Mouse (Mus musculus): ENCODE results near the gene Pter. TPM values are rescaled to one million over a fixed set of nuclear protein-coding genes. Genes with fewer than 3 reads are reported as not detected.
A peak's percentile ranks its signal among the peaks of the same experiment; 100 is the strongest.

Pter gene
- polyA plus RNA-seq, 1 experiment from 2014 or later = 39.1 TPM

DNA sequence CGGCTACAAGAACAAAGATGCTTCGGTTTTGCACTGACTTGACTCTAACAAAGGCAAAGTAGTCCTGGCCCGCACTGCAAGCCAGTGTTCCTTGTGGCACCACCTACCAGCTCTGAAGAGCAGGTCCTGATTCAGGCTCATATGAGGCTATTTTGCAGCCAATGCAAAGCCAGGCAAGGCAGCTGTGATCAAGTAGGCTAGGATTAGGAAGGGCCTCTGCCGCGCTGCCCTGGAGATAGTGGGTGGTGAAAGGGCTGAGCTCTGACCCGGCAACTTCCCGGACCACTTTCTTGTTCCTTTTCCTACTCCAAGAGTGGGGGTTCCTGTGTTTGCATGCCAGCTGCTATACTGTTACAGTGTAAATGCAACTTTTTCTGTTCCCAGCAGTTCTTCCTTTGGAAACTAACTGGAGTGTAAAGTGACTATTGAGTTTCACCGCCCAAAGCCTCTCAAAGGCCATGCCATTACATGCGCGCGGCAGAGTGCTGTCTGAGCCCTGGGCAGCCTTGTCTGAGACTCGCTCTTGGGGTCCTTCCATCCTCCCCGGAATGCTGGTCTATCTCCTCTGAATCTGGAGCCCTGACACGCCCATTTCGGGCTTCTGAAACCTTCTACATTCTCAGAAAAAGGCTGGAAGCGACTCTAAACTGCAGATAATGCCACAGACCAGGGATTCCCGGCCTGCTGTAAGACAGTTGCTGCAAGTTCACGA lies 85.6 kb downstream of the Pter start:
- Histone ChIP-seq H3K27me3 (peaks cover 59% of the 10 kb centered on the region), H3K4me2 (peak overlapping the region; percentile 72), H3K36me3 (replicated peaks) (no peaks in the 10 kb centered on the region), H3K9me3 (replicated peaks) (no peaks in the 10 kb centered on the region), H3K9ac (no peak overlapping the region), H3K4me1 (replicated peaks) (peaks cover 15% of the 10 kb centered on the region; the same call in 1 of the 2 replicates), H3K4me3 (replicated peaks) (peak overlapping the region; percentile 50), H3K27ac (replicated peaks) (no peak overlapping the region)
- no peak for ATAC-seq (ENCODE audit: insufficient read depth)
- WGBS (ENCODE audit: insufficient replicate concordance) = 13% methylated on average over 18 of the region's 18 CpGs

DNA sequence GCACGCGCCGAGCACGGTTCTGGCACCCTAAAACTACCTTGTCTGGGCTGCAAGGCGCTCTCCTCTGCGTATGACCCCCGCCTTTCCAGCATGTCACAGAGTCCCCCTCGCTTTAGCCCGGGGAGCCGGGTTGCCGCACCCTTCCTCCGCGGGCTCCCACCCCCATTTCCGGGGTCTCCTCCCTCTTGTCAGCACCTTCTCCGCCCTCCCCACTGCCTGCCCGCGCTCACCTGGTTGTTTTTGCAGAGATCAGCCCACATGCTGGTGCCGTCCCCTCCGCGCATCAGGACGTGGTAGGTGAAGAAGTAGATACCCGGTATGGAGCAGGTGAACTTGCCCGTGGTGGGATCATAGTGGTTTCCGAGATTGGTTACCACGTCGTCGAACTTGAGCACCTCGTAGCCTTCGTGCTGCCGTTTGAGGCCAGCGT lies 86.2 kb downstream of the Pter start:
- Histone ChIP-seq H3K4me3 (replicated peaks) (peak overlapping the region; percentile 50), H3K4me1 (replicated peaks) (peaks cover 15% of the 10 kb centered on the region; the same call in 1 of the 2 replicates), H3K27ac (replicated peaks) (no peak overlapping the region), H3K27me3 (peaks cover 59% of the 10 kb centered on the region), H3K36me3 (replicated peaks) (no peaks in the 10 kb centered on the region), H3K4me2 (peak overlapping the region; percentile 72), H3K9me3 (replicated peaks) (no peaks in the 10 kb centered on the region), H3K9ac (no peak overlapping the region)
- ATAC-seq (ENCODE audit: insufficient read depth) = peak; percentile 25; the same call in 1 of the 2 replicates
- WGBS (ENCODE audit: insufficient replicate concordance) = 4% methylated on average over 31 of the region's 31 CpGs

DNA sequence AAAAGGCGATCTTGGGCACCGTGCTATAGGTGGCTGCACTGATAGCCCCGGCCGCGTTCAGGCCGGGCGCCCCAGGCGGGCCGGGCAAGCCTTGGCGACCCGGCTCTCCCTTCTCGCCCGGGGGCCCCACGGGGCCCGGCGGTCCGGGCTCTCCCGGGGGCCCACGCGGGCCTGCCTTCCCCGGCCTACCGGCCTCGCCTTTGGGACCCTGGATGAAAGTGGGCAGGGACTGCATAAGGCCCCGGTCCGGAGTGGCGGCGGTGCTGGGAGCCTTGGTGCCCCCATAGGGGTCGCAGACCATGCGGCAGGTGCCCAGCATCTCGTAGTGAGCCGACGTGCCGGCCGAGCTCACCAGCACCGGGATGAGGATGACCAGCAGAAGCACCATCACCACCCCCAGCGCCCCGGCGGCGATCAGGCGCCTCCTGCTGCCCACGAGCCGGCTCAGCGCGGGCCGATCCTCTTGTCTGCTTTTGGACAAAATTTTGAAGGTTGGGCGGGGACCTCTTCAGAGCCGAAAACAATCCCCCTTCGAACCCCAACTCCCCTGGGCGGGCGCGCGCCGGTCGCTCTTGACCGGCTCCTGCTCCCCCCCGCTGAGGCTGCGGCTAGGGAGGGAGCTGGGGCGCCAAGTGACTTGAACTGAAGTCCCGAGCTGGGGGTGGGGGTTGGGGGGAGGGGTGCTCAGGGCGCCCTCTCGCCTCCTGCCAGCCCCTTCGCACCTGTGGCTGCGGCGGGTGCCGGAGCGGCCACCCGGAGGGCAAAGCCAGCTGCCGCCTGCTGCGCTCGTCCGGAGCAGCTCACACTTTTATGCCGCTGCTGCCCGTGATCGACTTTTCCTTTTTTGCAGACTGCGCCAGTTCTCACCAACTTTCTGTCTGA lies 86.9 kb downstream of the Pter start:
- no peaks in the 10 kb centered on the region for H3K36me3 ChIP-seq (replicated peaks)
- ATAC-seq (ENCODE audit: insufficient read depth) = no peak
- H3K4me2 ChIP-seq = peak overlapping the region; percentile 72
- no peaks in the 10 kb centered on the region for H3K9me3 ChIP-seq (replicated peaks)
- WGBS (ENCODE audit: insufficient replicate concordance) = under 1% methylated on average over 75 of the region's 75 CpGs
- peak overlapping the region; percentile 50 for H3K4me3 ChIP-seq (replicated peaks)
- H3K27ac ChIP-seq (replicated peaks) = no peak overlapping the region
- peaks cover 15% of the 10 kb centered on the region; the same call in 1 of the 2 replicates for H3K4me1 ChIP-seq (replicated peaks)
- peaks cover 59% of the 10 kb centered on the region for H3K27me3 ChIP-seq
- no peak overlapping the region for H3K9ac ChIP-seq

- H3K4me2 ChIP-seq = peak within 1 kb of the TSS; percentile 72
- peaks cover 15% of the 10 kb centered on the region; the same call in 1 of the 2 replicates for H3K4me1 ChIP-seq (replicated peaks)
- whole genome bisulfite sequencing (ENCODE audit: insufficient replicate concordance) = 3% methylated on average over 19 of the region's 19 CpGs
- H3K4me3 ChIP-seq (replicated peaks) = peak within 1 kb of the TSS; percentile 50
- ATAC-seq (ENCODE audit: insufficient read depth) = no peak
- H3K9ac ChIP-seq = no peak within 1 kb of the TSS
- H3K27me3 ChIP-seq = peaks cover 59% of the 10 kb centered on the region
- no peaks in the 10 kb centered on the region for H3K36me3 ChIP-seq (replicated peaks)
- H3K9me3 ChIP-seq (replicated peaks) = no peaks in the 10 kb centered on the region
- H3K27ac ChIP-seq (replicated peaks) = no peak within 1 kb of the TSS
These were observed 87.6 kb downstream of the Pter start, which contains the start of gene C1ql3 for GRCm38 (mm10) chr2:13011472-13011871. TSS of gene C1ql3 (minus strand) at chr2:13011806.

DNA sequence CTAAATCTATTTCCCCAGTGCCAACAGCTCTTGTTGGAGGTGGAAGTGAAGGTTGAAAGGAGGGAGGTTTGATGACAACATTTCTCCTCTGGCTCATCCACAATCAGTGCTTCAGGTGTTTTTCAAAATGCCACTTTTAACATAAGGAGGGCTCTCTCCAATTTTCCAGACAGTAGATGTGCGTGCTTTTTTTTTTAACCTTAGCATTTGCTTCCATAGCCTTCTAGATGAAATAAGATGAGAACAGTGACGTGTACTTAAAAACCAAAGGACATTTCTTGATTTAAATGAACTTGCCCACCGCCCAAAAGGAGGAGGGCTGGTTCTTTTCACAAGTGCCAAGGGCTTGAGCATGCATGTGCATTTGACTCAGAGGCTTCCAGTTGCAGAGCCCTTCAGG lies 88.1 kb downstream of the Pter start:
- Histone ChIP-seq H3K27me3 (peaks cover 59% of the 10 kb centered on the region), H3K4me1 (replicated peaks) (peaks cover 15% of the 10 kb centered on the region; the same call in 1 of the 2 replicates), H3K9ac (no peak overlapping the region), H3K36me3 (replicated peaks) (no peaks in the 10 kb centered on the region), H3K9me3 (replicated peaks) (no peaks in the 10 kb centered on the region), H3K4me2 (no peak overlapping the region), H3K27ac (replicated peaks) (no peak overlapping the region), H3K4me3 (replicated peaks) (no peak overlapping the region)
- no peak for ATAC-seq (ENCODE audit: insufficient read depth)
- whole genome bisulfite sequencing (ENCODE audit: insufficient replicate concordance) = 22% methylated on average over 3 of the region's 3 CpGs

- no peak overlapping the region for H3K9ac ChIP-seq
- no peak for ATAC-seq (ENCODE audit: insufficient read depth)
- WGBS (ENCODE audit: insufficient replicate concordance) = 38% methylated on average over 5 of the region's 5 CpGs
- H3K4me3 ChIP-seq (replicated peaks) = no peak overlapping the region
- no peaks in the 10 kb centered on the region for H3K4me1 ChIP-seq (replicated peaks)
- H3K27ac ChIP-seq (replicated peaks) = no peak overlapping the region
- H3K9me3 ChIP-seq (replicated peaks) = no peaks in the 10 kb centered on the region
- no peak overlapping the region for H3K4me2 ChIP-seq
- H3K36me3 ChIP-seq (replicated peaks) = no peaks in the 10 kb centered on the region
- H3K27me3 ChIP-seq = peaks cover 6% of the 10 kb centered on the region
These were observed 94.5 kb downstream of the Pter start for GRCm38 (mm10) chr2:13018382-13018781.

DNA sequence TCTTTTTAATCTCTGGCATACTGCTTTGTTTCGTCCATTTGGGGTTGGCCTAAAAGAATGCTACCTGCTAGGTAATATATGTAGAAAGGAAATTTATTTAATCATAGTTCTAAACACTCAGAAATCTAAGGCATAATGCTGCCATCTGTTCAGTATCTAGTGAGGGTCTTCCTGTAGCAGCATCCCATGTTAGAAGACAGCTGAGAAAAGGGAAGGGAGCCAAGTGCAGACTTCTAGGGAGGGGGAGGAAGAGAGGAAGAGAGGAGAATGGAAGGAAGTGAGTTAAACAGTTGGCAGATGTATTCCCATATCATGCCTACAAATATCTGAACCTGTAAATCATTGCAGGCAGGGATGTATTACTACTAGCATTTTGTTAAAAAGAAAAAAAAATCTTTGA lies 95.0 kb downstream of the Pter start:
- H3K9me3 ChIP-seq (replicated peaks) = no peaks in the 10 kb centered on the region
- H3K27me3 ChIP-seq = peaks cover 1% of the 10 kb centered on the region; the same call in 1 of the 2 replicates
- no peak overlapping the region for H3K9ac ChIP-seq
- H3K4me1 ChIP-seq (replicated peaks) = no peaks in the 10 kb centered on the region
- no peak for ATAC-seq (ENCODE audit: insufficient read depth)
- WGBS (ENCODE audit: insufficient replicate concordance) = 49% methylated on average over 1 of the region's 1 CpGs
- H3K36me3 ChIP-seq (replicated peaks) = no peaks in the 10 kb centered on the region
- H3K4me3 ChIP-seq (replicated peaks) = no peak overlapping the region
- no peak overlapping the region for H3K4me2 ChIP-seq
- H3K27ac ChIP-seq (replicated peaks) = no peak overlapping the region

DNA sequence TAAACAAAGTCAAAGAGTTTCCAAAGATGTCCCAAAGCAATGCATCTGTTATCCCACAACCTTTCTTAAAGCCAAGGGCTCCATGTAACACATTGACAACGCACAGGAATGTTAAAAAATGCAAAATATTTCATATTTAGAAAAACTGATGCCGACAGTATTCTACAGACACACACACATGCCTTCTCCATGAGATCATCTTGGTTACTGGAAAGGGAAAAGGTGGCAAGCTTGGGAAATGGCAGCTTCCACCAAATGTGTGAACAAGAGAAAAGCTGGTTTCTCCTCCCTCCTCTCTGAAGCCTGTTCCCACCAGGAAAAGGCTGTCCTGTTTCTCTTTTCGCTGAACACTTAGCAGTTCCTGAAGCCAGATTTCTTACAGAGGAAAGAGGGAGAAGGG lies 114.9 kb downstream of the Pter start:
- Histone ChIP-seq H3K36me3 (replicated peaks) (no peaks in the 10 kb centered on the region), H3K27me3 (no peaks in the 10 kb centered on the region; the same call in 1 of the 2 replicates), H3K4me3 (replicated peaks) (no peak overlapping the region), H3K4me1 (replicated peaks) (peaks cover under 1% of the 10 kb centered on the region; the same call in 1 of the 2 replicates), H3K27ac (replicated peaks) (no peak overlapping the region), H3K9me3 (replicated peaks) (no peaks in the 10 kb centered on the region), H3K9ac (no peak overlapping the region), H3K4me2 (no peak overlapping the region)
- 53% methylated on average over 3 of the region's 3 CpGs for WGBS (ENCODE audit: insufficient replicate concordance)
- ATAC-seq (ENCODE audit: insufficient read depth) = no peak

- no peaks in the 10 kb centered on the region for H3K36me3 ChIP-seq (replicated peaks)
- 70% methylated on average over 4 of the region's 4 CpGs for WGBS (ENCODE audit: insufficient replicate concordance)
- H3K4me2 ChIP-seq = no peak overlapping the region
- H3K4me3 ChIP-seq (replicated peaks) = no peak overlapping the region
- no peak for ATAC-seq (ENCODE audit: insufficient read depth)
- H3K9ac ChIP-seq = no peak overlapping the region
- H3K9me3 ChIP-seq (replicated peaks) = no peaks in the 10 kb centered on the region
- H3K27ac ChIP-seq (replicated peaks) = no peak overlapping the region
- H3K4me1 ChIP-seq (replicated peaks) = peaks cover 11% of the 10 kb centered on the region
- no peaks in the 10 kb centered on the region; the same call in 1 of the 2 replicates for H3K27me3 ChIP-seq
These were observed 115.9 kb downstream of the Pter start for GRCm38 (mm10) chr2:13039785-13040184.

GRCm38 (mm10) chr2:13044555-13044954 lies 120.7 kb downstream of the Pter start:
- peak overlapping the region; percentile 49 for H3K4me2 ChIP-seq
- peak; percentile 99 for ATAC-seq (ENCODE audit: insufficient read depth)

GRCm38 (mm10) chr2:13048649-13049048 lies 124.8 kb downstream of the Pter start:
- Histone ChIP-seq H3K27ac (replicated peaks) (no peak overlapping the region), H3K4me3 (replicated peaks) (no peak overlapping the region), H3K36me3 (replicated peaks) (no peaks in the 10 kb centered on the region), H3K27me3 (no peaks in the 10 kb centered on the region), H3K9me3 (replicated peaks) (no peaks in the 10 kb centered on the region), H3K4me1 (replicated peaks) (peaks cover 20% of the 10 kb centered on the region), H3K9ac (no peak overlapping the region), H3K4me2 (no peak overlapping the region)
- no peak for ATAC-seq (ENCODE audit: insufficient read depth)
- WGBS (ENCODE audit: insufficient replicate concordance) = 72% methylated on average over 6 of the region's 6 CpGs

More at GRCm38 (mm10) chr2:13044555-13044954, 120.7 kb downstream of the Pter start:
- 59% methylated on average over 4 of the region's 4 CpGs for WGBS (ENCODE audit: insufficient replicate concordance)
- H3K27ac ChIP-seq (replicated peaks) = peak overlapping the region; percentile 24; the same call in 1 of the 2 replicates
- H3K4me3 ChIP-seq (replicated peaks) = no peak overlapping the region
- no peaks in the 10 kb centered on the region for H3K27me3 ChIP-seq
- H3K9me3 ChIP-seq (replicated peaks) = no peaks in the 10 kb centered on the region
- H3K36me3 ChIP-seq (replicated peaks) = no peaks in the 10 kb centered on the region
- no peak overlapping the region for H3K9ac ChIP-seq
- H3K4me1 ChIP-seq (replicated peaks) = peaks cover 20% of the 10 kb centered on the region

Measured in liver, embryonic 15.5 days (tissue).